Mouse (Mus musculus): ENCODE results near the gene Hspbp1.

Gene Hspbp1

DNA sequence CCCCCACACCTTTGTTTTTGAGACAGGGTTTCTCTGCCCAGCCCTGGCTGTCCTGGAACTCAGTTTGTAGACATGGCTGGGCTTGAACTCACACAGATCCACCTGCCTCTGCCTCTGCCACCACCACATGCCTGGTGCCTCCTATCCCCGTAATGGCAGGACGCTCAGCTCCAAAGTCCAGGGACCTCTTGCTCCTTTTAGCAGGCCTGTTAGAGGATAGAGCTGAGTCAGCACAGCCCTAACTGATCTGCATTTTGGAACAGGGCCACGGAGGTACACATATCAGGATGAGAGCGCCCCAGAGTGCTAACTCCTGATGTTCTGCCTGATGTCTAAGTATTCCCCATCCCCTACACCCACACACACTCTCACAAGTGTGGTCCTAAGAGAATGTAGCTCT, 53.8 kb downstream of the Hspbp1 start, which contains the start of gene Tmem86b:
Tmem86b (minus strand) TSS at position 392 of the 400 bp plus-strand sequence.
- no peak for DNase-seq (ENCODE audit: low spot score)

DNA sequence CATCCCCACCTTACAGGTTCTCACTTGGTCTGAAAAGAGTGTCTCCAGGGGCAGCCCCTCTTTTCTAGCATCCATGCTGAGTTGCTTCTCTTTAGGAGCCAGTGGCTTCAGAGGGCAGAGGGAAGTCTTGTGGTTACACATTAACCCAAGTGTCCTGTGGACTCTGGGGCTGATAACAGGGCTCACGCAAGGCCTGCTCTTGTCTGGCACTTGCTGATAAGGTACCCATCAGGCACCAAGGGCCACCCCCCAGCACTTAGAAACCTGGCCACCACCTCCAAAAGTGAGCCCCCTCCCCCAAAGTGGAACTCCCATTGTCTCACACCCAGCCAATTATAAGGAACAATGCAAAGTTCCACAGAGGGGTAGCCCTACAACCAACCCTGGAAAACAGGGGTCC, 54.7 kb downstream of the Hspbp1 start:
- no peak for DNase-seq (ENCODE audit: low spot score)

DNA sequence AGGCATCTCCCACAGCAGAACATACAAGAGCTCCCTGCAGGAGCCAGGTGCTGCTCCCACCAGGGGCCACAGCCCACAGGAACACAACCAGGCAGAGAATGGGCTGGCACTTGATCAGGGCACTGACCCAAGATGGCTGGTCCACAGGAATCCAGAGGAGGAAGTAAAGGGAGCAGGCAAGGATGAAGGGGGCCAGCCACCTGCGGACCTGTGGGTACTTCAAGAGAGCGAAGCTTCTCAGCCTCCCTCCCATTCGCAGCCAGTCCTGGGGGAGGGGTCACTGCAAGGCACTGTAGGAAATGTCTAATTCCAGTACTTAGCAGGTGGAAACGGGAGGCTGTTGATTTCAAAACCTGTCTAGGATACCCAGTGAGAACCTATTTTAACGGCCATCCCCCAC, 55.3 kb downstream of the Hspbp1 start:
- DNase-seq (ENCODE audit: low spot score): no peak

DNA sequence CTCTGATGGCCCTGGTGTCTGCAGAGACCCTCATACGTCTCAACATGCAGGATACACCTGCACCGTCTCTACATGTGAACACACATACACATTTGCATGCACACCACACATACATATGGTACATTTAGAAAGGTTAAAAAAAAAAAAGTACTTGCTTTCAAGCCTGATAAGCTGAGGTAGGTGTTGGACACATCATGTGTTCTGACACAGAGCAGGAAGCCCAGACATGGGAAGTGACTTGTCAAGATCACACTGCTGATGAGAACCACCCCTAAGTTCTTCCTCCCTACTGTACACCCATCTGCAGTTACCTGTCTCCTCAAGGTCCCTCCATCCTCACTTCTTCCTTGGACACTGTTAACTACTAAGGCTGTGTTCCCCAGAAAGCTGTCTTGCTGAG, 58.9 kb downstream of the Hspbp1 start:
- no peak for DNase-seq (ENCODE audit: low spot score)

DNA sequence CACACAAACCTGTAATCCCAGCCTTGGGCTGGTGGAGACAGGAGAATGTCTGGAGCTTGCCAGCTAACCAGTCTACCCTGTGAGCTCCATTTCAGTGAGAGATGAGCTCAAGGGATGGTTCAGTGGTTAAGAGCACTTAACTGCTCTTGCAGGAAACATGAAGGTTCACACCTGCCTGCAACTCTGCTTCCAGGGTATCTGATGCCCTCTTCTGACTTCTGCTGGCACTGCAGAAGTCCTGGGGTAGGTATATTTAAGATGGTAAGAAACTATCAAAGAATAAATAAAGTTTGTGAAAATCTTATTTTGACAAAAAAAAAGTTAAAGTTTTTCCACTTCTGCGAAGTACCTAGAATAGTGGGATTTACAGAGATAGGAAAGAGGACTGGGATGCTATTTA, 60.5 kb downstream of the Hspbp1 start:
- no peak for DNase-seq (ENCODE audit: low spot score)

DNA sequence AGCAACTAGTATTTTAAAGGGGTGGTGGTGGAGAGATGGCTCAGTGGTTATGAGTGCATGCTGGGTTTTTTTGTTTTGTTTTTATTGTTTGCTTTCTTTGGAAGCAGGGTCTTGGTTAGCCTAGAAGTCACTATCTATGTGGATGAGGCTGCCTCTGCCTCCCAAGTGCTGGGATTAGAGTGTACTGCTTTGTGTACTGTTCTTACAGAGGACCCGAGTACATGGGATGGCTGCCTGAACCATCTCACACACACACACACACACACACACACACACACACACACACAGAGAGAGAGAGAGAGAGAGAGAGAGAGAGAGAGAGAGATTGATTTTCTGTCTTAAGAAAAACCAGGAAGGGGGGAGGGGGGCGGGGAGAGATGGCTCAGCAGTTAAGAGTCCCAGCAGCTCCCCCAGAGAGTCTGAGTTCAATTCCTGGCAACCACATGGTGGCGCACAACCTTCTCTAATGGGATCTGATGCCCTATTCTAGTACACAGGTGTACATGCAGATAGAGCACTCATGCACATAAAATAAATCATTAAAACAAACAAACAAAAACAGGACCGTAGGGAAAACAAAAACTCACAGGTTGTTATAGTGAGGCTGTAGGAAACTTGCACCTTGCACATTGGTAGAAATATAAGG, 61.2 kb downstream of the Hspbp1 start:
- peak; percentile 71 for DNase-seq (ENCODE audit: low spot score)

DNA sequence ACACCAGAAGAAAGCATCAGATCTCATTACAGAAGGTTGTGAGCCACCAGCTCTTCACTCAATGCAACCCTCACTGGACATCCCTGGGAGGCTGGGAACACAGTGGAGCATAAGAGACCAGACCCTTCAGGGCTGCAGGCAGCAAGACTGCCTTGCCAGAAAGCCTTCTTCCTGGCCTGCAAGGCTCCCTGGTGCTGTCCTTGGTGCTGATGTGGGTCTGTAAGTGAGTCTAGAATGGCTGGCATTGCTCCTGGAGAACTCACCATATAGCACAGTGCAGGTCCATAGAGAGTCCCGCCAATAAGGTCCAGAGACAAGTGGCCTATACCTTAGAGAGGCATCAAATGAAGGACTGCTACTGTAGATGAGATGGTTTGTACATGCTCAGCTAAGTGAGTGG, 64.9 kb downstream of the Hspbp1 start:
- peak; percentile 75 for DNase-seq (ENCODE audit: low spot score)

DNA sequence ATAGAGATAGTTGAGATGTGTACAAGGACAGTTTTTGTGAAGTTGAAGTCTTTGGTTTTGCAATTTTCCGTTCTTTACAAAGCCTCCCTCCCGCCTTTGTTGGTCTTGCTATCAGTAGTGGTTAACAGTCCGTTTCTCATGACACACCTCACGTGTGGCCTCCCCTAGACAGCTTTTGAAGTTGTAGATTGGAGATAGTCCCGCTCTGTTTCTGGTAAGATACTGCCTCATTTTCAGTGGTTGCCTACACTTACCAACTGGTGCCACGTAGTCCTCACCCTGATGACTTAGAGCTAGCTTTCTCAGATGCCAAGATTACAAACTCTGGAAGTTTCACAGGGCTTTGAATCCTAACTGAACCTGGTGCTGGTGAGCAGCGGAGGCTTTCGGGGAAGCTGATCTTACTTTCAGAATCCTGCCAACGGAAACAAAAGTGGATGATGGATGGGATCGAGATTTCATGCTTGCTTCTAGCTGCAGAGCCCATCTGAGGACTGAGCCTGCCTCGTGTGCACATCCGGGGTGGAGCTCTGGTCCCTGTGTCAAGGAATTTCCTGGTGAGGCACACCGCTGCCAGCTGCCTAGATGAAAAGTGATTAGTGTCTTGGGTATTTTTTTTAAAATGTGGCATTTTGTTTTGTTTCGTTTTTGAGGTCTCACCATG, 71.0 kb downstream of the Hspbp1 start:
- no peak for DNase-seq (ENCODE audit: low spot score)

DNA sequence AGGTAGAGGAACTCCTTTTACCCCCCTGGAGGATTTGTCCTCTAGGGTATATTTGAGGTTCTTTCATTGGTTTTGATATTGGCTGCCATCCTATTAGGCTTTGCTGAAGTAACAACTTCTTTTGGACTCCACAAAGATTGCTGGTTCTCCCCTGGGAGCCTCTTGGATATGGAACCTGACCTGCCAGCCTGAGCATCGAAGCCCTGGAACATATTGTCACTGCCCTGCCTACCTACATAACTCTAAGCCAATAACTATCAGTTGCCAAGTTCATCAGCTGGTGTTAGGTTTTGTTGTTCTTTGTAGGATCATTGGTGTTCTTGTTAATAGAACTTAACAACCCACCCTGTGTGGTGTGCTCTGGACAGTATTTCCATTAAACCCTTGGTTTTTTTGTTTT, 71.9 kb downstream of the Hspbp1 start:
- no peak for DNase-seq (ENCODE audit: low spot score)

DNA sequence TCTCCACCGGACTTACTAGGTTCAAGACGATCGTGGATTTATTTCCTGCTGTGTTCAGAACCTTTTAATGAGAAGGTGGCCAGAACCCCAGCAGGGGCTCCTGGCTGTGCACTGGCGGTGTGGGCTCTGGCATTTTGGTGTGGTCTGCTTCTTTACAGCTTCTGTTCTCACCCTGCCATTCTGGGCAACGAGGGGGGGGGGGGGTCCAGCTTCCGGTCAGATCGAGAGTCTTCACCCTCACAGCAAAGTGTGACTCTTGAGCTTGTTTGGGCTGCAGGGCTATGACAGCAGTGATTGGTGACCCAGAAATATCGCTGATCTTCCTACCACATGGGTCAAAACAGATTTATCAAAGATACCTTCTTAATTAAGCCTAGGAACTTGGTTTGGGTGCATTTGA, 72.5 kb downstream of the Hspbp1 start:
- DNase-seq (ENCODE audit: low spot score): no peak

DNA sequence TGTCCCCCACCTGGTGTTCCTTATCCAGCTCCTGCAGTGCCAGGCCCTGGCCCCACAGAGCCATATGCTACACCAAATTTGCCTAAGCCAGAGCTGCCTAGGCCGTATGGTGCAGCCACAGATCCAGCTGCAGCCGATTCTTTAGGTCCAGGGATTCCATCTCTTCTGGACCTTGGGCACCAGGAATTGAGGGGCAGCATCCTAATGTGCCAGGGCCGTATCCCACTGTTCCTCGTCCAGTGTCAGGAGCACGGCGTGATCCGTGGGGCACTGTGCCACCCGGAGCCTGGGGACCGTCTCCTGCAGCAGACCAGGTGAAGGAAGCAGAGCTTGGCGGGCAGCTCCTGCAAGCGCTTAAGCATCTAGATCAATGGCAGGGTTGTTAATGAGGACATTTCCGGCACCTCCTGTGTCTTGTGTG, 72.9 kb downstream of the Hspbp1 start:
- no peak for DNase-seq (ENCODE audit: low spot score)

DNA sequence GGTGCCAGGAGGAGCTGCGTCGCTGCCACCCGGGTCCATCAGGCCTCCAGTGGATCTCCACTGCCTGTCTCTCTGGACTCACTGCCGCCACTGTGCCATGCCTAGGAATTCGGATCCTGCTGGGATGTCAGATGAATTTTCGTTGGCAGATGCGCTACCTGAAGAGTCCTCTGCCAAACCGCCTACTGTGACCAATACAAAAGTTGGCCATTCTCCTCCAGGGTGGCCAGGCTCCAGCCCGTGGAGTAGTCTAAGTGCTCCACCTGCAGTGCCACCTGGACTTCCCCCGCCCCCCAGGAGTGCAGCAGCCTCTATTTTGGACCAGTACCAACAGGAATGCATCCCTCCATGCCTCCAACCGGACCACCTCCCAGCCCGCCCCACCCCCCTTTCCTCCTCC, 73.4 kb downstream of the Hspbp1 start:
- no peak for DNase-seq (ENCODE audit: low spot score)

Data from embryo, embryonic 10.5 days (tissue).